Mouse (Mus musculus) heart, adult 2 months (tissue): ENCODE data around the gene Ttc8.

Experiments used
- CTCF ChIP-seq: fragments of 200-600 bp; IDR thresholded peaks from 2 replicates; pipeline ENCODE4 v1.8.1; 2022; ENCODE audit warnings: antibody characterized with exemption, mild to moderate bottlenecking, moderate library complexity
- EP300 ChIP-seq: fragments of 200-500 bp; IDR thresholded peaks from 2 replicates; pipeline ENCODE4 v1.6.1; 2011; ENCODE audit warnings: low read depth, low read length, control low read depth; ENCODE audit not compliant: insufficient read depth

- no peak for TF ChIP-seq CTCF
- TF ChIP-seq EP300 = no peak
These were observed 64.4 kb downstream of the Ttc8 start for GRCm38 (mm10) chr12:98984785-98985184.
